Mouse (Mus musculus) kidney, adult 2 months (tissue): ENCODE measurements at regions not wholly inside any gene's neighbourhood (a gene's known extent, or its start where the extent isn't known, plus 50 kb on each side); places are given as distances from the start of the nearest gene placed in this dataset.
A peak's percentile ranks its signal among the peaks of the same experiment; 100 is the strongest.

ENCODE experiments used
- DNase-seq: peaks from one replicate; pipeline ENCODE4 v3.0.0; 2021
- H3K27ac ChIP-seq: fragments of 200-500 bp; 2 replicates; pipeline ENCODE4 v1.5.1; 2012; ENCODE audit warnings: low read depth, low read length, control low read depth, inconsistent platforms; ENCODE audit not compliant: insufficient read depth
- H3K27me3 ChIP-seq: fragments of 200-500 bp; replicated peaks from 2 replicates; pipeline ENCODE4 v1.6.1; 2012; ENCODE audit warnings: mild to moderate bottlenecking, moderate library complexity, low read length, inconsistent platforms; ENCODE audit not compliant: control insufficient read depth, insufficient read depth
- H3K36me3 ChIP-seq: fragments of 200-500 bp; 2 replicates; pipeline ENCODE4 v1.6.1; 2012; ENCODE audit warnings: mild to moderate bottlenecking, moderate library complexity, low read length, inconsistent platforms; ENCODE audit not compliant: control insufficient read depth, insufficient read depth
- H3K4me1 ChIP-seq: fragments of 200-500 bp; 2 replicates; pipeline ENCODE4 v1.6.1; 2011; ENCODE audit warnings: low read length; ENCODE audit not compliant: control insufficient read depth, insufficient read depth
- H3K4me3 ChIP-seq: fragments of 200-500 bp; 2 replicates; pipeline ENCODE4 v1.5.1; 2011; ENCODE audit warnings: mild to moderate bottlenecking, low read depth, low read length, control low read depth; ENCODE audit not compliant: insufficient read depth
- CTCF ChIP-seq: fragments of 200-500 bp; conservative IDR thresholded peaks from 2 replicates; pipeline ENCODE4 v1.5.1; 2011; ENCODE audit warnings: low read depth, mild to moderate bottlenecking, control low read depth, low read length, moderate library complexity, mixed read lengths; ENCODE audit not compliant: insufficient read depth, insufficient read length
- POLR2A ChIP-seq: fragments of 200-500 bp; IDR thresholded peaks from one replicate; pipeline ENCODE4 v1.6.1; 2011; ENCODE audit warnings: low read depth, low read length, control low read depth
- WGBS: fragments of 180-500 bp; shearing (Covaris S2); methylation state at CpG from one replicate; pipeline ENCODE4 v1.1.7; 2018; 5-methylcytosine and 5-hydroxymethylcytosine counted together

- Histone ChIP-seq H3K4me1 (no peaks in the 10 kb centered on the region), H3K4me3 (no peak overlapping the region), H3K27ac (no peak overlapping the region), H3K36me3 (no peaks in the 10 kb centered on the region), H3K27me3 (no peaks in the 10 kb centered on the region)
- 83% methylated on average over 4 of the region's 4 CpGs for WGBS
- TF ChIP-seq POLR2A (no peak), CTCF (no peak)
- no peak for DNase-seq
Measured at GRCm38 (mm10) chr1:83752976-83753375, 345.0 kb upstream of the Sphkap start.

GRCm38 (mm10) chr1:83748974-83749373 lies 341.0 kb upstream of the Sphkap start:
- TF ChIP-seq POLR2A, result no peak
- TF ChIP-seq CTCF, result no peak
- no peaks in the 10 kb centered on the region for H3K36me3 ChIP-seq
- no peak for DNase-seq
- no peak overlapping the region for H3K27ac ChIP-seq
- H3K27me3 ChIP-seq, result no peaks in the 10 kb centered on the region
- WGBS, result 82% methylated on average over 4 of the region's 4 CpGs
- no peak overlapping the region for H3K4me3 ChIP-seq
- H3K4me1 ChIP-seq, result no peaks in the 10 kb centered on the region

- WGBS, result 53% methylated on average over 3 of the region's 3 CpGs
- TF ChIP-seq CTCF (no peak), POLR2A (no peak)
- H3K27ac ChIP-seq, result no peak overlapping the region
- no peaks in the 10 kb centered on the region; the same call in 1 of the 2 replicates for H3K27me3 ChIP-seq
- no peak overlapping the region for H3K4me3 ChIP-seq
- DNase-seq, result peak; percentile 12
- no peaks in the 10 kb centered on the region for H3K4me1 ChIP-seq
- no peaks in the 10 kb centered on the region for H3K36me3 ChIP-seq
Measured at GRCm38 (mm10) chr1:83748061-83748460, 340.1 kb upstream of the Sphkap start.

GRCm38 (mm10) chr1:83747412-83747811 lies 339.4 kb upstream of the Sphkap start:
- Histone ChIP-seq H3K27me3 (no peaks in the 10 kb centered on the region; the same call in 1 of the 2 replicates), H3K36me3 (no peaks in the 10 kb centered on the region), H3K4me1 (no peaks in the 10 kb centered on the region), H3K4me3 (no peak overlapping the region), H3K27ac (0 out of 2 replicates have a peak overlapping the region, but pooled peaks have one; percentile 26)
- peak; percentile 10 for DNase-seq
- TF ChIP-seq CTCF (no peak), POLR2A (no peak)
- 46% methylated on average over 3 of the region's 3 CpGs for WGBS

GRCm38 (mm10) chr1:83746036-83746435 lies 338.0 kb upstream of the Sphkap start:
- H3K27ac ChIP-seq, result no peak overlapping the region
- WGBS, result 22% methylated on average over 6 of the region's 6 CpGs
- H3K4me3 ChIP-seq, result no peak overlapping the region
- no peaks in the 10 kb centered on the region; the same call in 1 of the 2 replicates for H3K27me3 ChIP-seq
- no peaks in the 10 kb centered on the region for H3K4me1 ChIP-seq
- no peak for TF ChIP-seq POLR2A
- 0 out of 2 replicates have a peak, but pooled peaks have one; percentile 20 for TF ChIP-seq CTCF
- H3K36me3 ChIP-seq, result no peaks in the 10 kb centered on the region
- peak; percentile 40 for DNase-seq

GRCm38 (mm10) chr1:83736428-83737117 lies 328.6 kb upstream of the Sphkap start:
- TF ChIP-seq POLR2A (no peak), CTCF (peak; percentile 30; the same call in 1 of the 2 replicates)
- Histone ChIP-seq H3K4me1 (no peaks in the 10 kb centered on the region), H3K4me3 (no peak overlapping the region), H3K27me3 (no peaks in the 10 kb centered on the region), H3K36me3 (no peaks in the 10 kb centered on the region), H3K27ac (no peak overlapping the region)
- DNase-seq, result no peak
- WGBS, result 40% methylated on average over 2 of the region's 2 CpGs

GRCm38 (mm10) chr1:83731682-83732081 lies 323.7 kb upstream of the Sphkap start:
- H3K4me1 ChIP-seq, result no peaks in the 10 kb centered on the region
- 60% methylated on average over 1 of the region's 1 CpGs for WGBS
- no peak overlapping the region for H3K27ac ChIP-seq
- TF ChIP-seq POLR2A (no peak), CTCF (no peak)
- no peaks in the 10 kb centered on the region for H3K27me3 ChIP-seq
- H3K36me3 ChIP-seq, result no peaks in the 10 kb centered on the region
- DNase-seq, result no peak
- H3K4me3 ChIP-seq, result no peak overlapping the region

GRCm38 (mm10) chr1:83728810-83729209 lies 320.8 kb upstream of the Sphkap start:
- no peaks in the 10 kb centered on the region for H3K36me3 ChIP-seq
- TF ChIP-seq CTCF, result no peak
- no peak for TF ChIP-seq POLR2A
- H3K27ac ChIP-seq, result no peak overlapping the region
- H3K4me1 ChIP-seq, result no peaks in the 10 kb centered on the region
- 73% methylated on average over 6 of the region's 6 CpGs for WGBS
- no peaks in the 10 kb centered on the region for H3K27me3 ChIP-seq
- H3K4me3 ChIP-seq, result no peak overlapping the region
- DNase-seq, result no peak
